Mouse (Mus musculus): ENCODE data around the gene Impdh1. TPM values are rescaled to one million over a fixed set of nuclear protein-coding genes. Genes with fewer than 3 reads are reported as not detected.

The Impdh1 gene
- polyA plus RNA-seq, 1 experiment = 81.7 TPM

- TF ChIP-seq GATA1 (IDR thresholded peaks at IDR 0.05; ENCODE audit: low read length) = no peak
Measured at GRCm38 (mm10) chr6:29174368-29174767, 41.8 kb downstream of the Impdh1 start.

GRCm38 (mm10) chr6:29170952-29171388 is 45.2 kb downstream of the Impdh1 start:
- no peak for TF ChIP-seq GATA1 (IDR thresholded peaks at IDR 0.05; ENCODE audit: low read length)

- no peak for TF ChIP-seq GATA1 (IDR thresholded peaks at IDR 0.05; ENCODE audit: low read length)
Measured at GRCm38 (mm10) chr6:29170063-29170921, 45.9 kb downstream of the Impdh1 start.

- TF ChIP-seq GATA1 (IDR thresholded peaks at IDR 0.05; ENCODE audit: low read length) = no peak
Measured at GRCm38 (mm10) chr6:29169675-29170062, 46.5 kb downstream of the Impdh1 start.

GRCm38 (mm10) chr6:29168871-29169270 is 47.3 kb downstream of the Impdh1 start:
- no peak for TF ChIP-seq GATA1 (IDR thresholded peaks at IDR 0.05; ENCODE audit: low read length)

GRCm38 (mm10) chr6:29166196-29166595 is 50.0 kb downstream of the Impdh1 start:
- no peak for TF ChIP-seq GATA1 (IDR thresholded peaks at IDR 0.05; ENCODE audit: low read length)

GRCm38 (mm10) chr6:29164314-29165244 is 51.6 kb downstream of the Impdh1 start, which contains the start of gene Rbm28:
TSS of gene Rbm28 (minus strand) at chr6:29165006.
- no peak for TF ChIP-seq GATA1 (IDR thresholded peaks at IDR 0.05; ENCODE audit: low read length)

GRCm38 (mm10) chr6:29160786-29161185 is 55.4 kb downstream of the Impdh1 start:
- TF ChIP-seq GATA1 (IDR thresholded peaks at IDR 0.05; ENCODE audit: low read length) = no peak

GRCm38 (mm10) chr6:29156326-29156725 is 59.8 kb downstream of the Impdh1 start:
- no peak for TF ChIP-seq GATA1 (IDR thresholded peaks at IDR 0.05; ENCODE audit: low read length)

Other genes with a start within 250 kb of the Impdh1 start
- not detected in 2 replicates for gene Lep, start 156.1 kb downstream of the Impdh1 start, polyA plus RNA-seq (2012)
- gene Rbm28, start 51.4 kb downstream of the Impdh1 start, polyA plus RNA-seq (2012) = 23.7 and 28.5 TPM in 2 replicates
- 0.02 TPM in 2 replicates for gene Prrt4, start 36.8 kb downstream of the Impdh1 start, polyA plus RNA-seq (2012)
- gene Hilpda, start 56.1 kb upstream of the Impdh1 start, polyA plus RNA-seq (2012) = 35.8 and 44.6 TPM in 2 replicates
- 0.10 TPM in 1 of 2 replicates, not detected in the other for gene Fam71f2, start 63.2 kb upstream of the Impdh1 start, polyA plus RNA-seq (2012)
- gene Fam71f1, start 102.8 kb upstream of the Impdh1 start, polyA plus RNA-seq (2012) = not detected in 2 replicates
- 11.3 and 11.7 TPM in 2 replicates for gene Calu, start 131.7 kb upstream of the Impdh1 start, polyA plus RNA-seq (2012)
- gene Opn1sw, start 172.1 kb upstream of the Impdh1 start, polyA plus RNA-seq (2012) = not detected in 2 replicates
- not detected in 2 replicates for gene Ccdc136, start 179.9 kb upstream of the Impdh1 start, polyA plus RNA-seq (2012)
- 0.14 and 0.15 TPM in 2 replicates for gene Flnc, start 216.9 kb upstream of the Impdh1 start, polyA plus RNA-seq (2012)

Data from G1E-ER4 (cell line).